29 mouse cellular contexts compared by ENCODE assay signal in genomic region chr9:30757406-30757805, GRCm38 (mm10).
DNase-seq lines count a peak whose midpoint lies in the region; ATAC-seq and TF ChIP-seq lines count a peak whose summit lies in the region.
"Had no signal": no experiment of that assay in that cellular context is flagged by ENCODE, and none has a peak within 500 bp of the region (broad histone marks: within the 10 kb centered on the region; RNA-seq: fewer than 3 reads in every experiment).

No protein-coding gene starts in this region.

- H3K4me3 ChIP-seq in gastrocnemius, adult 2 months: no peak overlapping the region
- H3K4me3 ChIP-seq in heart, embryonic 11.5 days (ENCODE audit: low read depth, low read length): no peak overlapping the region
- H3K4me3 ChIP-seq: hindbrain, embryonic 12.5 days; intestine, embryonic 15.5 days; layer of hippocampus, adult 2 months; limb, embryonic 13.5 days; liver, embryonic 12.5 days; midbrain, embryonic 10.5 days; midbrain, embryonic 15.5 days had no signal

- no peak for TF ChIP-seq CTCF in gastrocnemius, adult 2 months (IDR thresholded peaks at IDR 0.05)

- intact Hi-C loops in gastrocnemius, adult 2 months (cut with DNase I): no loop called here

- no peaks in the 10 kb centered on the region for H3K27me3 ChIP-seq in heart, embryonic 11.5 days (ENCODE audit: control insufficient read depth, insufficient read depth, low read length)
- H3K27me3 ChIP-seq: hindbrain, embryonic 12.5 days; intestine, embryonic 15.5 days; limb, embryonic 13.5 days; liver, embryonic 12.5 days; midbrain, embryonic 15.5 days had no signal

- no peaks in the 10 kb centered on the region for H3K36me3 ChIP-seq in heart, embryonic 11.5 days (ENCODE audit: control insufficient read depth, insufficient read depth, low read length)
- H3K36me3 ChIP-seq: hindbrain, embryonic 12.5 days; intestine, embryonic 15.5 days; limb, embryonic 13.5 days; liver, embryonic 12.5 days; midbrain, embryonic 10.5 days; midbrain, embryonic 15.5 days had no signal

- H3K4me1 ChIP-seq in heart, embryonic 11.5 days (ENCODE audit: control insufficient read depth, insufficient read depth, low read length): no peaks in the 10 kb centered on the region
- H3K4me1 ChIP-seq: hindbrain, embryonic 12.5 days; intestine, embryonic 15.5 days; liver, embryonic 12.5 days; midbrain, embryonic 10.5 days; midbrain, embryonic 15.5 days had no signal

- H3K9me3 ChIP-seq in heart, embryonic 11.5 days (replicated peaks; ENCODE audit: control insufficient read depth, low read length): no peaks in the 10 kb centered on the region
- H3K9me3 ChIP-seq: hindbrain, embryonic 12.5 days; intestine, embryonic 15.5 days; limb, embryonic 13.5 days; liver, embryonic 12.5 days; midbrain, embryonic 10.5 days; midbrain, embryonic 15.5 days had no signal

- H3K9ac ChIP-seq in heart, embryonic 11.5 days (ENCODE audit: low read depth, low read length): no peak overlapping the region
- H3K9ac ChIP-seq: hindbrain, embryonic 12.5 days; intestine, embryonic 15.5 days; limb, embryonic 13.5 days; liver, embryonic 12.5 days; liver, postnatal 0 days; midbrain, embryonic 15.5 days had no signal

- H3K27ac ChIP-seq in gastrocnemius, adult 2 months: peak overlapping the region; percentile 25; the same call in 1 of the 2 replicates
- H3K27ac ChIP-seq in heart, embryonic 11.5 days (ENCODE audit: low read depth, low read length): no peak overlapping the region
- H3K27ac ChIP-seq: hindbrain, embryonic 12.5 days; hindbrain, postnatal 0 days; intestine, embryonic 15.5 days; layer of hippocampus, adult 2 months; limb, embryonic 13.5 days; liver, embryonic 12.5 days; midbrain, embryonic 10.5 days; midbrain, embryonic 15.5 days had no signal

- DNase-seq in gastrocnemius, adult 2 months: no peak
- no peak for DNase-seq in gastrocnemius, postnatal 4 days (ENCODE audit: low spot score in 2 of 2)
- DNase-seq in heart, adult 9 months (ENCODE audit: low spot score in 2 of 2): peak; percentile 59 to 66
- DNase-seq in adipocyte (ENCODE audit: low spot score): peak; percentile 13
- peak; percentile 31 for DNase-seq in adrenal gland, postnatal 14 days
- DNase-seq in thymus, postnatal 4 days: no peak
- DNase-seq: B cell, adult 2 months; cerebellum, adult 11 months; cerebellum, adult 9-10 months; cerebellum, postnatal 36 days; kidney, adult 2 months; kidney, postnatal 36 days; liver, postnatal 0 days; right cerebral cortex, postnatal 25 days; spleen, adult 18-20 months; thymus, adult 2 months; thymus, postnatal 36 days had no signal

- ATAC-seq in heart, embryonic 11.5 days (replicated peaks; ENCODE audit: insufficient number of reproducible peaks, low FRiP score, low TSS enrichment): no peak
- ATAC-seq: activated CD4-positive, CD25-positive, alpha-beta regulatory T cell, adult 4 months; forebrain, embryonic 14.5 days; hindbrain, postnatal 0 days; intestine, embryonic 15.5 days; liver, embryonic 12.5 days; liver, postnatal 0 days; lung, postnatal 0 days; midbrain, embryonic 15.5 days had no signal

- 78% methylated on average over 8 of the region's 8 CpGs for whole genome bisulfite sequencing in heart, embryonic 11.5 days (ENCODE audit: insufficient replicate concordance)

- H3K4me2 ChIP-seq in heart, embryonic 11.5 days: no peak overlapping the region
- H3K4me2 ChIP-seq: hindbrain, embryonic 12.5 days; intestine, embryonic 15.5 days; limb, embryonic 13.5 days; liver, embryonic 12.5 days; midbrain, embryonic 15.5 days had no signal

Comparison
In these comparisons a context has a peak if more than half of its experiments do, and no peak if none do; other contexts are left out.
1. DNase-seq: peak in heart, adult 9 months (2 of 2), adipocyte (single experiment) and adrenal gland, postnatal 14 days (single experiment); none in gastrocnemius, adult 2 months (single experiment), gastrocnemius, postnatal 4 days (0 of 2) and thymus, postnatal 4 days (single experiment).